ENCODE assay signal across 23 mouse cellular contexts in the genomic region with DNA sequence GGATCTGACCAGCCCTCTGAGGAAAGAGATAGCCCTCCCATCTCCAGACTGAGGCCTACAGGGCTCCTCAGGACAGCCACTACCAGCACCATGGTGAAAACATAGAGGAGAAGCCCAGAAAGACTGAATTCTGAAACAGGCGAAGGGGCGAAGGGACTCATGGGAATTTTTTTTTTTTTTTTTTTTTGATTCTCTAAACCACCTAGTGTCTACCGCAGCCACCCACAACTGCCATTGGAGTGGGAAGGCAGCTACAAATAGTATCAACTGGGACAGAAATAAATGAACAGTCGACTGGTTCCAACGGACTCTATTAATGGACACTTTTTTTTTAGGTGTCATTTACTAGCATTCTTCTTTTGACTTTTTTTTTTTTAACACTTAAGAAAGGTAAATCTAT. TPM values are rescaled to one million over a fixed set of nuclear protein-coding genes. Genes with fewer than 3 reads are reported as not detected.
"Had no signal": no experiment of that assay in that cellular context is flagged by ENCODE, and none has a peak within 500 bp of the region (broad histone marks: within the 10 kb centered on the region; RNA-seq: fewer than 3 reads in every experiment).

No protein-coding gene starts in this region.

- H3K27me3 ChIP-seq: kidney, embryonic 15.5 days; limb, embryonic 12.5 days; limb, embryonic 15.5 days; midbrain, embryonic 12.5 days; neural tube, embryonic 13.5 days; stomach, embryonic 15.5 days had no signal

- H3K4me2 ChIP-seq: kidney, embryonic 15.5 days; limb, embryonic 12.5 days; limb, embryonic 15.5 days; liver, embryonic 11.5 days; lung, embryonic 14.5 days; midbrain, embryonic 12.5 days; neural tube, embryonic 13.5 days; stomach, embryonic 15.5 days had no signal

- H3K27ac ChIP-seq: kidney, embryonic 15.5 days; left cerebral cortex, adult 2 months; limb, embryonic 15.5 days; liver, embryonic 14.5 days; macrophage; midbrain, embryonic 12.5 days; neural tube, embryonic 13.5 days; stomach, embryonic 15.5 days had no signal

- H3K9me3 ChIP-seq: kidney, embryonic 15.5 days; limb, embryonic 15.5 days; midbrain, embryonic 12.5 days; neural tube, embryonic 13.5 days; stomach, embryonic 15.5 days had no signal

- ATAC-seq: liver, postnatal 0 days; lung, postnatal 0 days; midbrain, embryonic 16.5 days had no signal

- H3K4me1 ChIP-seq: midbrain, embryonic 12.5 days; neural tube, embryonic 13.5 days had no signal

- H3K36me3 ChIP-seq: kidney, embryonic 15.5 days; limb, embryonic 12.5 days; limb, embryonic 15.5 days; midbrain, embryonic 12.5 days; neural tube, embryonic 13.5 days; stomach, embryonic 15.5 days had no signal

- H3K9ac ChIP-seq: kidney, embryonic 15.5 days; limb, embryonic 12.5 days; limb, embryonic 15.5 days; liver, embryonic 14.5 days; liver, postnatal 0 days; lung, embryonic 14.5 days; midbrain, embryonic 12.5 days; neural tube, embryonic 13.5 days; stomach, embryonic 15.5 days had no signal

- H3K4me3 ChIP-seq: kidney, embryonic 15.5 days; left cerebral cortex, adult 2 months; limb, embryonic 12.5 days; limb, embryonic 15.5 days; midbrain, embryonic 12.5 days; myocyte; neural tube, embryonic 13.5 days; stomach, embryonic 15.5 days had no signal

- DNase-seq: kidney, postnatal 10 days; kidney, postnatal 36 days; layer of hippocampus, postnatal 36 days; liver, postnatal 0 days; lung, embryonic 14.5 days; retina, postnatal 1 day; right cerebral cortex, postnatal 25 days; spleen, adult 18-20 months had no signal

RNA-seq across cellular contexts. Expression of a gene that starts 43.6 kb away (rescaled TPM):
- total RNA-seq: megakaryocyte, adult 5-6 weeks; monocyte, adult 5-6 weeks had no signal
- polyA plus RNA-seq: kidney, embryonic 15.5 days; liver, embryonic 11.5 days; liver, embryonic 14.5 days had no signal
